Mouse (Mus musculus): Measurements from ENCODE around the gene Hipk3.

The Hipk3 gene

DNA sequence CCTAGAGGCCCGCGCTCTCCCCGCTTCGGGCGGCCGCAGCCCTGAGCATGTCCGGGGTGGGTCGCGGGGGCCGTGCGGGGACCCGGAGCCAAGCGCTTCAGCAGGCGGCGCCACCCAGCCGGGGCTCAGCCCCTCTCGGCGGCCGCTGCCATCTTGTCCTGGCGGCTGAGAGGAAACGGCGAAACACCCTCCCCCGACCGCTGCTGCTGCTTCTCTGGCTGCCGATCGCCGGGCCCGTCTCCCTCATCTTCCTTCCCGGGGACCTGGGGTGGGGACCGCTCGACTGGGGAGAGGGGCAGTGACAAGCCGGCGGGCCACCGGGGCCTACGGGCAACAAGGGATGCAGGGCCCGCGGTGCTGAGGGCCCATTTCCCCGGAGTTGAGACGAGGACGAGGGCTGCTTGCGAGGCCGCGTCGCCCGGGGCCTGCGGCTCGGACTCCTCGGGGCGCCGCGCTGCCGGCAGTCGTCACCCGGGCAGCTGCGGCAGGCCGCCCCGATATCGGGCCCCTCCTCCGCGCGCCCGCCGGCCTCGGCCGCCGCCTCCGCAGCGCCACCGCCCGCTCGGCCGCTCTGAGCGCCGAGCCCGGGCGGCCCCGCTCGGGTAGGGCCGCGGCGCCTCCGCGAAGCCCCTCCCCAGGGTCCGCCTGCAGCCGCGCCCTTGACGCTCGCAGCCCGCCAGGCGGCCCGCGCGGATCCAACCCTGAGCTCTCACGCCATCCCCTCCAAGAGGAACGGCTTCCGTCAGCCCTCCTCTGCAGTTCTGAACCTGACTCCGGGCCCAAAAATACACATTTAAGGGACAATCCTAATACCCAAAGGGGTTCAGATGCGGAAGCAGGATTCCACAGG is at the start of gene Hipk3:
Gene Hipk3, minus strand, starts transcription at position 496 of the 850 bp plus-strand sequence.
- in situ Hi-C loops (cut with MboI, MseI), result loop anchor here in 1 of 2 experiments (10.0 to 25.0 kb wide), 2 partner anchors 81 to 707 kb away; partner anchors contain the start of gene Caprin1

DNA sequence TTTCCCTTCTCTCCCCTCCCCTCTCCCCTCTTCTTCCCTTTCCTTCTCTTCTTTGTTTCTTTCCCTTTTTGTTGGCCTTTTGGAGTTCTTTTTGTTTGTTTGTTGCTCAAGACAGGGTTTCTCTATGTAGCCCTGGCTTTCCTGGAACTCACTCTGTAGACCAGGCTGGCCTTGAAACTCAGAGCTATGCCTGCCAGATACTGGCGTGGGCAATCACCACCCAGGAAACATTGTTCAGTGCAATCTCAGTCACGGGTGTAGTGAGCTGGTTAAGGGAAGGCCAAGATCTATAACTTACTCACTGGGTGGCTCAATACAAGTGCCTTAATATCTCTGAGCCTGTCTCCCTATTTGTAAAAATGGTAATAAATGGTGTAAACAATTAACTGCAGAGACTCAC is 46.0 kb upstream of the Hipk3 start:
- in situ Hi-C loops (cut with MboI, MseI), result no loop called here

DNA sequence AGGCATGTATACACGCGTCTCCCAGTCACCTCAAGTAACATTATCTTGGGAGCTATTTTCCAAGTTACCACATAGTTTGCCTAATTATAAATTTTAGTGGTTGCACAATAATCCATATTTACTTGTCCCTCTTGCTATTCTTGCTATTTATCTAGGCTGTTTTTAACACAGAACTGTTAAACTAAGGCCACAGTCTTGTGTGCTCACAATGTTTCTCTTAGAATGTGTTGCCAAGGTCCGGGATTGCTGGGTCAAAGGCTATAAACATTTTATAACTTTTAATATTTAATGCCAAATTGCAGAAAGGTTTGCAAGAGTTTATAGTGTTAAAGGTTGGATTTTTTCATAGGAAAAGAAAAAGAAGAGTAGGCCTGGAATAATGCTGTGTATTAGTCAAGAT is 40.5 kb upstream of the Hipk3 start:
- in situ Hi-C loops (cut with MboI, MseI), result loop anchor here in 1 of 2 experiments (5.0 kb wide), 1 partner anchor 33 kb away; no protein-coding TSS in a partner anchor

DNA sequence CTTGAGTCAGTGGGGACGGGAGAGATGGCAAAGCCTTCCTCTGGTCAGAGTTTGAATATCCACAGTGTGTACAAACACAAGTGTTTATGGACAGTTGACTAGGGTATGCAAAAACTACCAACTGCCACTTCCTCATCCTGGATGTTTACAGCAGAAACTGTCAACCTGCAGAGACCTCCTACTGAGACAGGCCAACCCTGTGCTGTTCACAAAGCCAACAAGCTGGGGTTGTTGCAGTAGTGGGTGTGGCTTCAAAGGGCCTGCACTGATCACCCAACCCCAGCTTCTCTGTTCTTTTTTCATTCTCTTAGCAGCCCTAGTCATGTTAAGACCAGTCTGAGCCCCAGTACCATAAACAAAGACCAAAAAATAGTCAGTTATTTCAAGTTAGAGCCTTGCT is 38.3 kb upstream of the Hipk3 start:
- in situ Hi-C loops (cut with MboI, MseI), result loop anchor here in 1 of 2 experiments (5.0 kb wide), 1 partner anchor 35 kb away; no protein-coding TSS in a partner anchor

GRCm38 (mm10) chr2:104526559-104526958 is 32.3 kb upstream of the Hipk3 start:
- in situ Hi-C loops (cut with MboI, MseI), result no loop called here

DNA sequence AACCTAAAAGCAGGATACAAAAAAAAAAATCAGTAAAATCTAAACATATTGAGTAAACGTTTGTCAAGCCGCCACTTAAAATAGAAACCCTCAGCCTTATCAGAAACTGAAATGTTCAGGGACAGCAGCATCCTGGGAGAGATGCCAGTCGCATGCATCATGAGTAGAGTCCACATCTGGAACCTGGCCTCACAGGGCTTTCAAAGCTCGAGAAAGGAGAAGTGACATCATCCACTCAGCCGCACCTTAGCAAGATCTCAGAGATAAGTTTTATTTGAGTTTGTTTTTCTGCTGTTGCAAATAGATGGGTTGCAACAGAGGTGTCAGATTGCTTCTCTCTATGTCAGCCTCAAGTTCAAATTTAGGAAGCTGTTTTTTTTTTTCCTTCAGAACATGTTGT is 31.3 kb upstream of the Hipk3 start:
- in situ Hi-C loops (cut with MboI, MseI), result no loop called here

- in situ Hi-C loops (cut with MboI, MseI), result no loop called here
These were observed 17.4 kb upstream of the Hipk3 start for GRCm38 (mm10) chr2:104511622-104512021.

GRCm38 (mm10) chr2:104502388-104502787 is 8.1 kb upstream of the Hipk3 start:
- in situ Hi-C loops (cut with MboI, MseI), result loop anchor here in 1 of 2 experiments (5.0 kb wide), 1 partner anchor 50 kb away; no protein-coding TSS in a partner anchor

DNA sequence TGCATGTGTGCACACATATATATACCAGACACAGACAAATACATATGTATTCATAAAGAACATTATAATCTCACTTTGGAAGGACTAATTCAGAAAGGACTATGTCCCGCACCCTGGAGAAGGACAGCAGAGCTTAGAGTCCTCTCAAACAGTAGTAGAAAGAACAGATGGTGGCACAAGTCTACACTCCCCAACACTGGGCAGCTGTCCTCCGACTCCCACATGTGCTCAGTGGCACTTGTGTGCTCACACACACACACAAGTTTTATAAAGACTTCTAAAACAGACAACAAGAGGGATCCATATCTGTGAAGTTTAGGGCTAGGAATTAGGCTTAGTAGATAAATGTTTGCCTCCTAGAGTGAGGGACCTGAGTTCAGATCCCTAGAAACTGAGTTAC is 6.8 kb upstream of the Hipk3 start:
- in situ Hi-C loops (cut with MboI, MseI), result loop anchor here in 1 of 2 experiments (5.0 kb wide), 1 partner anchor 51 kb away; no protein-coding TSS in a partner anchor

DNA sequence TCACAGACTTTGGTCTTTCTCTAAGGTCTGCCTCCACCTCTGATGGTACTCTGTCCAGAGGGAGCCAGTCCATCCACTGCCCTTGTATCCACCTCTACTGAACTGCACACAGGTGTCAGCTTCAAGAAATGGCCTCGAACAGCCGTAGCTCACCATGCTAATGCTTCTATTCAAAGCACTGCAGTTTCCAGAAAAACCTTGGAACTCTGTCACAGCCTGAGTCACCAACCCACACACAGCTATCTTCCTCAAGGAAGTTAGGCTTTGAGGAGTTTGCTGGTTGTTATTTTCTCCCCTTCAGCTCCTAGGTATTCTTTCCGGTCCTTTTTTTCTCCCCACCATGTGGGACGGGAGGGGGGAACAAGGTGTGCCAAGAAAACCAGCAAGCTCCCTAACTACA is 3.5 kb upstream of the Hipk3 start:
- in situ Hi-C loops (cut with MboI, MseI), result loop anchor here in 1 of 2 experiments (10.0 to 25.0 kb wide), 2 partner anchors 77 to 710 kb away; partner anchors contain the start of gene Caprin1

GRCm38 (mm10) chr2:104497231-104497630 is 3.0 kb upstream of the Hipk3 start:
- in situ Hi-C loops (cut with MboI, MseI), result loop anchor here in 1 of 2 experiments (10.0 to 25.0 kb wide), 2 partner anchors 78 to 710 kb away; partner anchors contain the start of gene Caprin1

GRCm38 (mm10) chr2:104496206-104496605 is 2.0 kb upstream of the Hipk3 start:
- in situ Hi-C loops (cut with MboI, MseI), result loop anchor here in 1 of 2 experiments (10.0 to 25.0 kb wide), 2 partner anchors 79 to 709 kb away; partner anchors contain the start of gene Caprin1

GRCm38 (mm10) chr2:104494801-104495185 is 547 bp upstream of the Hipk3 start:
- in situ Hi-C loops (cut with MboI, MseI), result loop anchor here in 1 of 2 experiments (10.0 to 25.0 kb wide), 2 partner anchors 80 to 707 kb away; partner anchors contain the start of gene Caprin1

DNA sequence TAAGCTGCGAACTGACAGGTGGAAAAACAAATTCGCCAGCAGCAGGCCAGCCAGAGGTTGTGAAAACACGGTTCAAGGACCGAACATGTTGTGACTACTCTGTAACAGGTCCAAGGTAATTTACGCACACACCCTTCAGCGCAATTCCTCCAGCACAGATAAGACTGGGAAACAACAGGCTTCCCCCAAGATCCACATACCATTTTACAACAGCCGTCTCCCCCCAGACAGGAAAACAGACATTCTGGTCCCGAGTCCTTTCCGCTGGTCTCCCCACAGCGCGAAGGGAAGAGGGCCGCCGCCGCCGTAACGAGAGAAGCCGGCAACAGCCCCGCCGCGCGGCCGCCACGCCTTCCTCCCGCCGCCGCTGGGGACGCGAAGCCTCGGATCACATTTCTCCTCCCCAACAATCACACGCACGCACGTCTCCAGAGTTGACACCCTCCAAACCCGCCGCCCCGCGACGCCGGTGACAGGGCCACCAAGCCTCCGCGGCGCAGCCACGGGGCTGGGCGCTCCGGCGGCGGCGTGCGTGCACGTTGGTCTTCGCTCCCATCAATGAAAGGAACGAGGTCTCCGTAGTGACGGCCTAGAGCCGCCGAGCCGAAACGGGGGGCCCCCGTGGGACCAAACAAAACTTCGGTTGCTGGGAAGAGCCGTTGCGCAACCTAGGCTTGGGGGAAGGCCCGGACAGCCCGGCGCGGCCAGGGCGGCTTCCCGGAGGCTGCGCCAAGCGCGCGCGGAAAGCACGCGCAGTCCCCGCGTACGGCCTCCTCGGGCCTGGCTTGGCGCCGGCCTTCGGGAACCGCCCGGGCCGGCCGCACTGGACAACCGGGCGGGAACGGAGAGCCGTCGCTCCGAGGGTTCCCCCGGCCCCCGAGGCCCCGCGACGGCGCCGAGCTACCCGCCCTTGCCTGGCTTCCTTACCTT is 960 bp downstream of the Hipk3 start:
- in situ Hi-C loops (cut with MboI, MseI), result loop anchor here in 1 of 2 experiments (10.0 to 25.0 kb wide), 2 partner anchors 82 to 706 kb away; partner anchors contain the start of gene Caprin1

- in situ Hi-C loops (cut with MboI, MseI), result loop anchor here in 1 of 2 experiments (10.0 to 25.0 kb wide), 2 partner anchors 83 to 704 kb away; partner anchors contain the start of gene Caprin1
These were observed 2.9 kb downstream of the Hipk3 start for GRCm38 (mm10) chr2:104491221-104491795.

GRCm38 (mm10) chr2:104490761-104491160 is 3.5 kb downstream of the Hipk3 start:
- in situ Hi-C loops (cut with MboI, MseI), result loop anchor here in 1 of 2 experiments (10.0 to 25.0 kb wide), 2 partner anchors 84 to 703 kb away; partner anchors contain the start of gene Caprin1

GRCm38 (mm10) chr2:104489851-104490250 is 4.4 kb downstream of the Hipk3 start:
- in situ Hi-C loops (cut with MboI, MseI), result loop anchor here (5.0 to 25.0 kb wide), 4 partner anchors 43 to 1245 kb away; partner anchors contain the start of gene Caprin1 (in 1 of the 2)

DNA sequence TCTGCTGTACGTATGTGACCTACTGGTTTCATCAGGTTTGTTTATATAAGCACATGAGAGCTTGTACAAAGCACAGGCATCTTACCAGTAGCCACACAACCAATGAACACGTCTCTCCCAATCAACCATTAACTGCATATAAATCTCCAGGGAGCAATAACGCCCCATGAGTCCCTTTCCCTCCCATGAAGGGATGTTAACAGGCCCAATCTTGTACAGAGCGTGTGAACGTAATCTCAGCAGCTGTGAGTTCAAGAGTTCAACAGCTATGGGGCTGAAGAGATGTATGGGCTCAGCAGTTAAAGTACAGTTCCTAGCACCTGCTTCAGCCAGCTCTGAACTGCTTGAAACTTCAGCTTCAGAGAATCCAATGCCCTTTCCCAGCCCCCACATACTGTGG is 9.8 kb downstream of the Hipk3 start:
- in situ Hi-C loops (cut with MboI, MseI), result loop anchor here in 1 of 2 experiments (10.0 to 25.0 kb wide), 2 partner anchors 697 to 1250 kb away; partner anchors contain the start of gene Caprin1

GRCm38 (mm10) chr2:104482156-104482555 is 12.1 kb downstream of the Hipk3 start:
- in situ Hi-C loops (cut with MboI, MseI), result loop anchor here in 1 of 2 experiments (10.0 to 25.0 kb wide), 2 partner anchors 695 to 1253 kb away; partner anchors contain the start of gene Caprin1

DNA sequence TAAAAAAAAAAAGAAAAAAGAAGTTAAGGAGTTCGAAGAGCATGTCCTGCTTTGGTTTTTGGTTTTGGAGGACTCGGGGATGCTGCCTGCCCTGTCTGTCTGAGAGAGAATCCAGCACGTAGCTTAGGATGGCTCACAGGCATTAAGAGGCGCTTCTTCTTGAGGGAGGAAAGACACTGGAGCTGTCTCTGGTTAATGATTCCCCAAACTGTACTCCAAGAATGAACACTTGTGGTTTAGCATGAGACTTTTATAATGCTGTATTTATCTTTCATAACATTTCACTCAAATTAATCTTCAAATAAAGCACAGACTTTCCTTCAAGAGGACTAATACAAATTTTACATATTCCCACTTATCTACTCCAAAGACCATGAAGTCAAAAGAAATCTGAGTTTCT is 15.2 kb downstream of the Hipk3 start:
- in situ Hi-C loops (cut with MboI, MseI), result loop anchor here in 1 of 2 experiments (25.0 kb wide), 1 partner anchor 692 kb away; the partner anchor contains the start of gene Caprin1

Data from T-helper 17 cell (primary cell).